Comparison of ENCODE assay signal across 8 mouse cellular contexts in genomic region chr16:77400276-77400891, GRCm38 (mm10).
DNase-seq lines count a peak whose midpoint lies in the region; ATAC-seq lines count a peak whose summit lies in the region.

No protein-coding gene starts in this region.

- H3K4me1 ChIP-seq in forebrain, embryonic 12.5 days, result peaks cover 61% of the 10 kb centered on the region
- peaks cover 13% of the 10 kb centered on the region for H3K4me1 ChIP-seq in heart, embryonic 15.5 days (replicated peaks)
- H3K4me1 ChIP-seq in liver, embryonic 15.5 days (replicated peaks), result 0 out of 2 replicates have a peak, but pooled peaks cover 6% of the 10 kb centered on the region

- no peaks in the 10 kb centered on the region for H3K27me3 ChIP-seq in forebrain, embryonic 12.5 days
- H3K27me3 ChIP-seq in heart, embryonic 15.5 days, result no peaks in the 10 kb centered on the region
- no peaks in the 10 kb centered on the region for H3K27me3 ChIP-seq in liver, embryonic 15.5 days

- 0 out of 2 replicates have a peak, but pooled peaks cover 3% of the 10 kb centered on the region for H3K36me3 ChIP-seq in forebrain, embryonic 12.5 days (replicated peaks)
- no peaks in the 10 kb centered on the region for H3K36me3 ChIP-seq in heart, embryonic 15.5 days
- H3K36me3 ChIP-seq in liver, embryonic 15.5 days (replicated peaks), result no peaks in the 10 kb centered on the region

- peak overlapping the region; percentile 66 for H3K4me2 ChIP-seq in forebrain, embryonic 12.5 days
- H3K4me2 ChIP-seq in heart, embryonic 15.5 days, result peak overlapping the region; percentile 59
- peak overlapping the region; percentile 38 for H3K4me2 ChIP-seq in liver, embryonic 15.5 days

- 0% methylated on average over 13 of the region's 13 CpGs for WGBS in forebrain, embryonic 12.5 days
- WGBS in heart, embryonic 15.5 days, result 5% methylated on average over 13 of the region's 13 CpGs
- WGBS in liver, embryonic 15.5 days (ENCODE audit: insufficient replicate concordance), result 11% methylated on average over 13 of the region's 13 CpGs

- H3K9ac ChIP-seq in forebrain, embryonic 12.5 days, result peak overlapping the region; percentile 48
- peak overlapping the region; percentile 40 for H3K9ac ChIP-seq in heart, embryonic 15.5 days
- H3K9ac ChIP-seq in liver, embryonic 15.5 days, result no peak overlapping the region

- peak; percentile 64 to 71 for DNase-seq in left cerebral cortex, adult 18-20 months (ENCODE audit: low spot score in 2 of 2)
- no peak for DNase-seq in left cerebral cortex, adult 11 months (ENCODE audit: low spot score)
- peak; percentile 76 to 79 for DNase-seq in kidney, postnatal 25 days
- peak; percentile 31 for DNase-seq in ovary, postnatal 10 days (ENCODE audit: low spot score)
- DNase-seq in thymus, postnatal 10 days (ENCODE audit: low spot score in 2 of 2), result no peak

- H3K27ac ChIP-seq in forebrain, embryonic 12.5 days, result peak overlapping the region; percentile 94
- peak overlapping the region; percentile 32 for H3K27ac ChIP-seq in heart, embryonic 15.5 days
- H3K27ac ChIP-seq in liver, embryonic 15.5 days (replicated peaks), result no peak overlapping the region

- H3K9me3 ChIP-seq in forebrain, embryonic 12.5 days, result no peaks in the 10 kb centered on the region
- H3K9me3 ChIP-seq in heart, embryonic 15.5 days (replicated peaks), result no peaks in the 10 kb centered on the region
- no peaks in the 10 kb centered on the region for H3K9me3 ChIP-seq in liver, embryonic 15.5 days (replicated peaks)

- H3K4me3 ChIP-seq in forebrain, embryonic 12.5 days (replicated peaks), result peak overlapping the region; percentile 32
- peak overlapping the region; percentile 47 for H3K4me3 ChIP-seq in heart, embryonic 15.5 days
- H3K4me3 ChIP-seq in liver, embryonic 15.5 days (replicated peaks), result no peak overlapping the region

- ATAC-seq in forebrain, embryonic 12.5 days (ENCODE audit: low FRiP score), result peak; percentile 83
- ATAC-seq in heart, embryonic 15.5 days (replicated peaks; ENCODE audit: insufficient number of reproducible peaks, insufficient read depth, low FRiP score, low read depth), result no peak
- no peak for ATAC-seq in liver, embryonic 15.5 days (ENCODE audit: insufficient read depth)

Comparison
In these comparisons a context has a peak if more than half of its experiments do, and no peak if none do; other contexts are left out.
1. DNase-seq: peak in left cerebral cortex, adult 18-20 months (2 of 2), kidney, postnatal 25 days (2 of 2) and ovary, postnatal 10 days (single experiment); none in left cerebral cortex, adult 11 months (single experiment) and thymus, postnatal 10 days (0 of 2).
2. Peak in every context shown above with its lines, with median percentiles within 50 percentile points of each other: H3K4me2 ChIP-seq.